Mouse (Mus musculus) E14TG2a.4 (cell line): Measurements from ENCODE around the gene Rgs3.

Experiments
- CTCF ChIP-seq: conservative IDR thresholded peaks from 2 replicates; pipeline ENCODE4 v1.5.1; 2014; ENCODE audit warnings: low read length
- POU5F1 ChIP-seq: IDR thresholded peaks from 2 replicates; pipeline ENCODE4 v1.6.1; 2014; ENCODE audit warnings: low read length, borderline replicate concordance

DNA sequence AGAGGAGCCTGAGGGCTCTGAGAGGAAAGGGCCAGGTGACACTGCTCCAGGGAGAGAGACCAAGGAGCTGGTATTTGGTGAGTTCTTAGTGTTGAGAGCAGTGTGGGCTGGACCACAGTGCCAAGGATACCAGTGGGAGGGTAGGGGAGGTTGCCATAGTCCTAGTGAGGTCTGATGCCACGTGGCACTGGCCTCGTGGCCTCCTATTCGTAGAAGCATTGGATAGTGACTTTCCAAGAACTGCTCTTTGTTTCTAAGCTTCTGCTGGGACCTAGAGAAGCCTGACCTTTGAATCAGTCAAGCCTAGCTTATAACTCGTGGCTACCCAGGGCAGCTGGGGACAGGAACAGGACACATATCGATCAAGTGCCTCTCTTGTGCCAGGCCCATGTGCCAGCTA, 164.1 kb downstream of the Rgs3 start:
- TF ChIP-seq CTCF (no peak), POU5F1 (no peak)
